Mouse (Mus musculus) kidney, postnatal 0 days (tissue): ENCODE measurements around the gene Prdx6. TPM values are rescaled to one million over a fixed set of nuclear protein-coding genes. Genes with fewer than 3 reads are reported as not detected.

Experiments
- ATAC-seq: fragments of 200-750 bp; cut with Nextera tagmentation; replicated peaks from 2 replicates; pipeline ENCODE4 v1.8.0; 2017; ENCODE audit warnings: low read depth, moderate number of reproducible peaks, moderate TSS enrichment, moderate library complexity; ENCODE audit not compliant: low FRiP score
- DNase-seq: peaks from one replicate; pipeline ENCODE4 v3.0.0-alpha.2; 2016; ENCODE audit warnings: low spot score
- H3K27ac ChIP-seq: fragments of 300-500 bp; sonication (generic); 2 replicates; pipeline ENCODE4 v1.5.1; 2014; ENCODE audit warnings: mild to moderate bottlenecking
- H3K27me3 ChIP-seq: fragments of 300-500 bp; sonication (generic); 2 replicates; pipeline ENCODE4 v1.6.1; 2014; ENCODE audit warnings: low read length, mixed read lengths; ENCODE audit not compliant: insufficient read depth
- H3K36me3 ChIP-seq: fragments of 300-500 bp; sonication (generic); 2 replicates; pipeline ENCODE4 v1.6.1; 2014; ENCODE audit warnings: low read length, mixed read lengths; ENCODE audit not compliant: insufficient read depth
- H3K4me1 ChIP-seq: fragments of 300-500 bp; sonication (generic); replicated peaks from 2 replicates; pipeline ENCODE4 v1.6.1; 2014; ENCODE audit warnings: antibody characterized with exemption, low read length, mixed read lengths; ENCODE audit not compliant: insufficient read depth
- H3K4me2 ChIP-seq: fragments of 300-500 bp; sonication (generic); 2 replicates; pipeline ENCODE4 v1.6.1; 2014; ENCODE audit warnings: mild to moderate bottlenecking, low read length, moderate library complexity, mixed read lengths
- H3K4me3 ChIP-seq: fragments of 300-500 bp; sonication (generic); replicated peaks from 2 replicates; pipeline ENCODE4 v1.5.1; 2014; ENCODE audit warnings: low read depth, low read length
- H3K9ac ChIP-seq: fragments of 300-500 bp; sonication (generic); 2 replicates; pipeline ENCODE4 v1.6.1; 2014; ENCODE audit warnings: low read depth, low read length
- H3K9me3 ChIP-seq: fragments of 300-500 bp; sonication (generic); replicated peaks from 2 replicates; pipeline ENCODE4 v1.6.1; 2016; ENCODE audit warnings: low read length, inconsistent platforms, mixed read lengths
- CTCF ChIP-seq: IDR thresholded peaks from 2 replicates; pipeline ENCODE4 v1.5.1; 2016; ENCODE audit warnings: antibody characterized with exemption, low read depth, mild to moderate bottlenecking, moderate library complexity
- WGBS: fragments of 180-500 bp; shearing (Covaris S2); extraction: QIAGEN DNeasy Blood & Tissue Kit; methylation state at CpG from one replicate; pipeline ENCODE4 v1.1.7; 2014; 5-methylcytosine and 5-hydroxymethylcytosine counted together
- polyA plus RNA-seq: library from polyadenylated mRNA; unstranded; fragments of >200 nt; fragmentation: Nextera tagmentation; extraction: Ambion mirVana; gene quantifications from 2 replicates; pipeline ENCODE4 v1.2.1, GENCODE M21; 2015

The Prdx6 gene
- 361 and 381 TPM in 2 replicates for polyA plus RNA-seq

GRCm38 (mm10) chr1:161250604-161251416, at the start of gene Prdx6:
Gene Prdx6, minus strand, starts transcription at chr1:161251219.
- Histone ChIP-seq H3K4me1 (peaks cover 9% of the 10 kb centered on the region), H3K4me3 (peak within 1 kb of the TSS; percentile 76), H3K9ac (peak within 1 kb of the TSS; percentile 89), H3K9me3 (no peaks in the 10 kb centered on the region), H3K27ac (peak within 1 kb of the TSS; percentile 80), H3K27me3 (no peaks in the 10 kb centered on the region; the same call in 1 of the 2 replicates), H3K4me2 (peak within 1 kb of the TSS; percentile 91), H3K36me3 (peaks cover 6% of the 10 kb centered on the region; the same call in 1 of the 2 replicates)
- peak; percentile 93 for DNase-seq
- ATAC-seq, result peak; percentile 95
- under 1% methylated on average over 66 of the region's 66 CpGs for WGBS
- TF ChIP-seq CTCF, result no peak

GRCm38 (mm10) chr1:161288256-161288655, 37.2 kb upstream of the Prdx6 start:
- no peak overlapping the region for H3K27ac ChIP-seq
- H3K4me1 ChIP-seq, result no peaks in the 10 kb centered on the region
- ATAC-seq (no peak), DNase-seq (no peak)
- WGBS, result 59% methylated on average over 12 of the region's 12 CpGs
- no peaks in the 10 kb centered on the region for H3K36me3 ChIP-seq
- H3K4me2 ChIP-seq, result no peak overlapping the region
- no peaks in the 10 kb centered on the region for H3K27me3 ChIP-seq
- no peak overlapping the region for H3K9ac ChIP-seq
- no peak for TF ChIP-seq CTCF
- no peak overlapping the region for H3K4me3 ChIP-seq
- no peaks in the 10 kb centered on the region for H3K9me3 ChIP-seq

- peak; percentile 75 for TF ChIP-seq CTCF
- no peaks in the 10 kb centered on the region for H3K9me3 ChIP-seq
- ATAC-seq, result 0 out of 2 replicates have a peak, but pooled peaks have one; percentile 66
These were observed 35.8 kb upstream of the Prdx6 start for GRCm38 (mm10) chr1:161286726-161287310.

GRCm38 (mm10) chr1:161281054-161281688, 30.2 kb upstream of the Prdx6 start:
- H3K4me2 ChIP-seq, result no peak overlapping the region
- H3K27ac ChIP-seq, result no peak overlapping the region
- H3K27me3 ChIP-seq, result no peaks in the 10 kb centered on the region
- no peak overlapping the region for H3K9ac ChIP-seq
- WGBS, result 72% methylated on average over 3 of the region's 3 CpGs
- no peaks in the 10 kb centered on the region for H3K36me3 ChIP-seq
- H3K4me1 ChIP-seq, result no peaks in the 10 kb centered on the region
- ATAC-seq, result no peak
- H3K4me3 ChIP-seq, result no peak overlapping the region
- DNase-seq, result no peak
- no peaks in the 10 kb centered on the region for H3K9me3 ChIP-seq
- TF ChIP-seq CTCF, result no peak

More at GRCm38 (mm10) chr1:161286726-161287310, 35.8 kb upstream of the Prdx6 start:
- Histone ChIP-seq H3K4me2 (no peak overlapping the region), H3K27me3 (no peaks in the 10 kb centered on the region), H3K4me3 (no peak overlapping the region), H3K27ac (no peak overlapping the region), H3K9ac (no peak overlapping the region), H3K36me3 (no peaks in the 10 kb centered on the region), H3K4me1 (no peaks in the 10 kb centered on the region)
- peak; percentile 58 for DNase-seq
- WGBS, result 28% methylated on average over 11 of the region's 11 CpGs

- Histone ChIP-seq H3K27me3 (no peaks in the 10 kb centered on the region), H3K4me1 (no peaks in the 10 kb centered on the region), H3K9ac (no peak overlapping the region), H3K4me2 (no peak overlapping the region), H3K9me3 (no peaks in the 10 kb centered on the region), H3K36me3 (no peaks in the 10 kb centered on the region), H3K27ac (no peak overlapping the region), H3K4me3 (no peak overlapping the region)
- ATAC-seq (no peak), DNase-seq (no peak)
- WGBS, result 33% methylated on average over 6 of the region's 6 CpGs
- no peak for TF ChIP-seq CTCF
These were observed 28.4 kb upstream of the Prdx6 start for GRCm38 (mm10) chr1:161279244-161279908.

- no peak for ATAC-seq
- TF ChIP-seq CTCF, result no peak
- H3K4me2 ChIP-seq, result no peak overlapping the region
These were observed 22.5 kb upstream of the Prdx6 start for GRCm38 (mm10) chr1:161273486-161273885.

More at GRCm38 (mm10) chr1:161273486-161273885, 22.5 kb upstream of the Prdx6 start:
- H3K27ac ChIP-seq, result no peak overlapping the region
- H3K27me3 ChIP-seq, result no peaks in the 10 kb centered on the region
- H3K4me1 ChIP-seq, result no peaks in the 10 kb centered on the region
- H3K4me3 ChIP-seq, result no peak overlapping the region
- no peaks in the 10 kb centered on the region for H3K9me3 ChIP-seq
- WGBS, result 84% methylated on average over 1 of the region's 1 CpGs
- H3K9ac ChIP-seq, result no peak overlapping the region
- DNase-seq, result no peak
- no peaks in the 10 kb centered on the region for H3K36me3 ChIP-seq
